Mouse (Mus musculus) gastrocnemius, adult 18-20 months (tissue): Measurements from ENCODE around the gene Sept8. TPM values are rescaled to one million over a fixed set of nuclear protein-coding genes. Genes with fewer than 3 reads are reported as not detected.
"Not testable (repeated sequence)": the region's sequence is repeated elsewhere in the genome, so short reads cannot be mapped to it uniquely, and the experiment has no call there.

ENCODE experiments used
- DNase-seq: peaks from one replicate; pipeline ENCODE4 v3.0.0; 2021; ENCODE audit warnings: low spot score
- total RNA-seq, 2 experiments: library from RNA; stranded (reverse); gene quantifications; 2 replicates each; pipeline ENCODE4 v1.2.3; 2021

Sept8 gene
- total RNA-seq, 2 experiments from 2014 or later, result 8.4 to 10.3 TPM

GRCm38 (mm10) chr11:53523545-53524405, 4.7 kb downstream of the Sept8 start:
- no peak for DNase-seq

- DNase-seq, result no peak
These were observed 5.8 kb downstream of the Sept8 start for GRCm38 (mm10) chr11:53524905-53525304.

GRCm38 (mm10) chr11:53525461-53525860, 6.4 kb downstream of the Sept8 start:
- peak; percentile 56 for DNase-seq

- DNase-seq, result no peak
These were observed 9.6 kb downstream of the Sept8 start for GRCm38 (mm10) chr11:53528397-53529252.

GRCm38 (mm10) chr11:53529253-53529557, 10.1 kb downstream of the Sept8 start:
- peak; percentile 81 for DNase-seq

- no peak for DNase-seq
These were observed 10.9 kb downstream of the Sept8 start for GRCm38 (mm10) chr11:53530001-53530400.

GRCm38 (mm10) chr11:53531578-53532230, 12.6 kb downstream of the Sept8 start:
- no peak for DNase-seq

- no peak for DNase-seq
These were observed 13.2 kb downstream of the Sept8 start for GRCm38 (mm10) chr11:53532231-53532620.

GRCm38 (mm10) chr11:53539002-53539491, 20.0 kb downstream of the Sept8 start:
- no peak for DNase-seq

- DNase-seq, result no peak
These were observed 21.3 kb downstream of the Sept8 start for GRCm38 (mm10) chr11:53540394-53540793.

- no peak for DNase-seq
These were observed 22.2 kb downstream of the Sept8 start for GRCm38 (mm10) chr11:53541222-53541621.

- DNase-seq, result no peak
These were observed 24.0 kb downstream of the Sept8 start for GRCm38 (mm10) chr11:53543021-53543420.

GRCm38 (mm10) chr11:53546271-53546670, 27.2 kb downstream of the Sept8 start:
- DNase-seq, result no peak

- no peak for DNase-seq
These were observed 28.5 kb downstream of the Sept8 start for GRCm38 (mm10) chr11:53547566-53547965.

GRCm38 (mm10) chr11:53548036-53548605, 29.1 kb downstream of the Sept8 start:
- DNase-seq, result no peak

- no peak for DNase-seq
These were observed 31.7 kb downstream of the Sept8 start for GRCm38 (mm10) chr11:53550714-53551113.

GRCm38 (mm10) chr11:53551754-53552153, 32.7 kb downstream of the Sept8 start:
- no peak for DNase-seq

GRCm38 (mm10) chr11:53556529-53556928, 37.5 kb downstream of the Sept8 start:
- not testable (repeated sequence) for DNase-seq

GRCm38 (mm10) chr11:53557992-53558391, 38.9 kb downstream of the Sept8 start:
- DNase-seq, result not testable (repeated sequence)

- DNase-seq, result not testable (repeated sequence)
These were observed 40.9 kb downstream of the Sept8 start for GRCm38 (mm10) chr11:53559980-53560379.

GRCm38 (mm10) chr11:53561986-53562385, 42.9 kb downstream of the Sept8 start:
- DNase-seq, result no peak
